Mouse (Mus musculus) hindbrain, embryonic 14.5 days (tissue): ENCODE data around the gene Utp11. TPM values are rescaled to one million over a fixed set of nuclear protein-coding genes. Genes with fewer than 3 reads are reported as not detected.
"Not testable (repeated sequence)": the region's sequence is repeated elsewhere in the genome, so short reads cannot be mapped to it uniquely, and the experiment has no call there.

Source experiments
- ATAC-seq: fragments of 200-750 bp; cut with Nextera tagmentation; 2 replicates; pipeline ENCODE4 v1.8.0; 2017; ENCODE audit warnings: moderate number of reproducible peaks, mild to moderate bottlenecking, moderate TSS enrichment, moderate library complexity; ENCODE audit not compliant: low FRiP score
- DNase-seq: peaks from one replicate; pipeline ENCODE4 v3.0.0-alpha.2; 2015; ENCODE audit warnings: low spot score
- H3K27ac ChIP-seq: fragments of 300-500 bp; sonication (generic); 2 replicates; pipeline ENCODE4 v1.5.1; 2014; ENCODE audit warnings: mild to moderate bottlenecking, moderate library complexity
- H3K27me3 ChIP-seq: fragments of 300-500 bp; sonication (generic); 2 replicates; pipeline ENCODE4 v1.6.1; 2014; ENCODE audit warnings: mild to moderate bottlenecking, low read length, mixed read lengths; ENCODE audit not compliant: control insufficient read depth, insufficient read depth
- H3K36me3 ChIP-seq: fragments of 300-500 bp; sonication (generic); replicated peaks from 2 replicates; pipeline ENCODE4 v1.6.1; 2014; ENCODE audit not compliant: control insufficient read depth, insufficient read depth
- H3K4me1 ChIP-seq: fragments of 300-500 bp; sonication (generic); replicated peaks from 2 replicates; pipeline ENCODE4 v1.6.1; 2014; ENCODE audit warnings: antibody characterized with exemption, low read length, mixed read lengths; ENCODE audit not compliant: control insufficient read depth, insufficient read depth
- H3K4me2 ChIP-seq: fragments of 300-500 bp; sonication (generic); replicated peaks from 2 replicates; pipeline ENCODE4 v1.6.1; 2014; ENCODE audit warnings: mild to moderate bottlenecking, moderate library complexity
- H3K4me3 ChIP-seq: fragments of 300-500 bp; sonication (generic); replicated peaks from 2 replicates; pipeline ENCODE4 v1.5.1; 2014; ENCODE audit warnings: mild to moderate bottlenecking, low read length
- H3K9ac ChIP-seq: fragments of 300-500 bp; sonication (generic); 2 replicates; pipeline ENCODE4 v1.6.1; 2014
- H3K9me3 ChIP-seq: fragments of 300-500 bp; sonication (generic); 2 replicates; pipeline ENCODE4 v1.6.1; 2016; ENCODE audit warnings: low read length; ENCODE audit not compliant: control insufficient read depth
- WGBS: fragments of 180-500 bp; shearing (Covaris S2); extraction: QIAGEN DNeasy Blood & Tissue Kit; methylation state at CpG from one replicate; pipeline ENCODE4 v1.1.7; 2014; 5-methylcytosine and 5-hydroxymethylcytosine counted together
- polyA plus RNA-seq: library from polyadenylated mRNA; unstranded; fragments of >200 nt; fragmentation: Nextera tagmentation; extraction: Ambion mirVana; gene quantifications from 2 replicates; pipeline ENCODE4 v1.2.1, GENCODE M21; 2014

Gene Utp11
- polyA plus RNA-seq, 1 experiment from 2014 or later: 33.5 TPM

DNA sequence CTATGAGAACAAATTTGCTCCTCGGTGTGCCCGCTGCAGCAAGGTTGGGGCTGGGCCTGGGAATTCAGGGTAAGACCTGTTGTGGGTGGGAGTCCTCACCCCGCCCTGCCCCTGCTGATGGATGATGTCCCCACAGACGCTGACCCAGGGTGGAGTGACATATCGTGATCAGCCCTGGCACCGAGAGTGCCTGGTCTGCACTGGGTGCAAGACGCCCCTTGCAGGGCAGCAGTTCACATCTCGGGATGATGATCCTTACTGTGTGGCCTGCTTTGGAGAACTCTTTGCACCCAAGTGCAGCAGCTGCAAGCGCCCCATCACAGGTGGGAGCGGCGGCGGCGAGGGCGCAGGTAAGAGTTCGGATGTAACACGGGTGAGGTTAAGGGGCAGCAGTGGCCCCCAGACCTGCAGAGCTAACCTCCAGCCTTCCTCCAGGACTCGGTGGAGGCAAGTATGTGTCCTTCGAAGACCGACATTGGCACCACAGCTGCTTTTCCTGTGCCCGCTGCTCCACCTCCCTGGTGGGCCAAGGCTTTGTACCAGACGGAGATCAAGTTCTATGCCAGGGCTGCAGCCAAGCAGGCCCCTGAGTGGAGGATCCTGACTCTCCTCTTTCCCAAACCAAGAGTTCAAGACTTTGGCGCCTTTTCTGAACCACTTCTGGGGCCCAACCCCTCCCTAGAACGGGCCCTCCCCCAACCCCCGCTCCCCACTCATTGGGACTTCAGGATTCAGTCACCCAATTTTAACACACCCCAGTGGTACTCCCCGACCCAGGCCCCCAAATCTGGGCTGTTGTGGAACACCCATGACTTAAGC lies 14.2 kb upstream of the Utp11 start:
- H3K9me3 ChIP-seq, H3K4me2 ChIP-seq, H3K9ac ChIP-seq, DNase-seq, H3K27ac ChIP-seq, H3K36me3 ChIP-seq, ATAC-seq, H3K4me3 ChIP-seq: not testable (repeated sequence)
- 90% methylated on average over 25 of the region's 25 CpGs for WGBS
- H3K4me1 ChIP-seq: peaks cover 20% of the 10 kb centered on the region
- peaks cover 22% of the 10 kb centered on the region for H3K27me3 ChIP-seq

DNA sequence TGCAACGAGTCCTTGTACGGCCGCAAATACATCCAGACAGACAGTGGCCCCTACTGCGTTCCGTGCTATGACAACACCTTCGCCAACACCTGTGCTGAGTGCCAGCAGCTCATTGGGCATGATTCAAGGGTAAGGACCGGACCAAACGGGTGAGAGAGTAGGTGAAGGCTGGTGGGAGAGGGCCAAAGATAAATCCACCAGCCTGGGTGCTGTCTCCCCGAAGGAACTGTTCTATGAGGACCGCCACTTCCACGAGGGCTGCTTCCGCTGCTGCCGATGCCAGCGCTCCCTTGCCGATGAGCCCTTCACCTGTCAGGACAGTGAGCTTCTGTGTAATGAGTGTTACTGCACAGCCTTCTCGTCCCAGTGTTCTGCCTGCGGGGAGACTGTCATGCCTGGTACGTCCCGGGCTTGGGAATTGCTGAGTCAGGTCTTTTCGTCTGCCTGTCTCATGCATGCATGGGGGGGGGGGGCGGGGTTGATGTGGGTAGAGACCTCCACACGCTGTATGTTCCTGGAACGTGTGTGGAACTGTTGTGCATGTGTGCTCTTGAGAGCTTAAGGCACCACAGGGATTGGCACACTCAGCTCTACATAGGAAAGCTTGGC lies 12.4 kb upstream of the Utp11 start:
- H3K4me3 ChIP-seq: no peak overlapping the region
- peaks cover 32% of the 10 kb centered on the region for H3K27me3 ChIP-seq
- ATAC-seq (no peak), DNase-seq (no peak)
- H3K36me3 ChIP-seq: no peaks in the 10 kb centered on the region
- H3K9me3 ChIP-seq: no peaks in the 10 kb centered on the region
- 85% methylated on average over 23 of the region's 23 CpGs for WGBS
- H3K9ac ChIP-seq: no peak overlapping the region
- no peak overlapping the region for H3K4me2 ChIP-seq
- no peak overlapping the region for H3K27ac ChIP-seq
- peaks cover 20% of the 10 kb centered on the region for H3K4me1 ChIP-seq

DNA sequence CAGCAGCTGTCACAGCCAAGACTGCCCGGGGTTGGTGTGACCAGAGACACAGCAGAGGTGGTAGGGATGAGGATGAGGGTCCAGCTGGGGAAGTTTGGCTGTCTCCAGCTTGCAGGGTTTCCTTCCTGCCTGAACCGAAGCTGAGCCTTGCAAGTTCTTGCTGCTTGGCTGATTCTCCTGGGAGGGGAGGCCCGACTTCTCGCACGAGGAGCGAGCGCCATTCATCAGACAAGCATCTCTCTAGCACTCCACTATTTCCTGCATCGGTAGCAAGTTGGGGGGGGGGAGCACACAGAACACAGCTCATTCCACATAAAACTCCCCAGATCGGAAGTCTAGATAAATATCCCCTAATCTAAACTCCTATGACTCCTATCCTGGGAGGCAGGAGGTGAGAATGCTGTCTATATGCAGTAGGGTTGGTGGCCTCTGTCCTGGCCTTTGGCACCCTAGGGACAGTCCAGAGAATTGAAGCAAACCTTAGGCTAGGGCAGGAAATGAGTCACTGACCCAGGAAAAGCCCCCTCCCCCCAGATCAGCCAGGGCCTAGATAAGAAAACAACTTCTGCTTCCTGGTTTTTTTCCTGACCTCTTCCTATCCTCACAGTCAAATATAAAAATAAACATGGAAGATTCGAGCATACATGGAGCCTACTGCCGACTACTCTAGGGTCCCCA lies 11.5 kb upstream of the Utp11 start:
- no peak for ATAC-seq
- H3K4me1 ChIP-seq: peaks cover 19% of the 10 kb centered on the region
- WGBS: 18% methylated on average over 11 of the region's 11 CpGs
- 0 out of 2 replicates have a peak overlapping the region, but pooled peaks have one; percentile 10 for H3K9ac ChIP-seq
- DNase-seq: no peak
- H3K9me3 ChIP-seq: no peaks in the 10 kb centered on the region
- peak overlapping the region; percentile 52; the same call in 1 of the 2 replicates for H3K27ac ChIP-seq
- peaks cover 29% of the 10 kb centered on the region for H3K27me3 ChIP-seq
- H3K36me3 ChIP-seq: no peaks in the 10 kb centered on the region
- no peak overlapping the region for H3K4me3 ChIP-seq
- peak overlapping the region; percentile 6; the same call in 1 of the 2 replicates for H3K4me2 ChIP-seq

DNA sequence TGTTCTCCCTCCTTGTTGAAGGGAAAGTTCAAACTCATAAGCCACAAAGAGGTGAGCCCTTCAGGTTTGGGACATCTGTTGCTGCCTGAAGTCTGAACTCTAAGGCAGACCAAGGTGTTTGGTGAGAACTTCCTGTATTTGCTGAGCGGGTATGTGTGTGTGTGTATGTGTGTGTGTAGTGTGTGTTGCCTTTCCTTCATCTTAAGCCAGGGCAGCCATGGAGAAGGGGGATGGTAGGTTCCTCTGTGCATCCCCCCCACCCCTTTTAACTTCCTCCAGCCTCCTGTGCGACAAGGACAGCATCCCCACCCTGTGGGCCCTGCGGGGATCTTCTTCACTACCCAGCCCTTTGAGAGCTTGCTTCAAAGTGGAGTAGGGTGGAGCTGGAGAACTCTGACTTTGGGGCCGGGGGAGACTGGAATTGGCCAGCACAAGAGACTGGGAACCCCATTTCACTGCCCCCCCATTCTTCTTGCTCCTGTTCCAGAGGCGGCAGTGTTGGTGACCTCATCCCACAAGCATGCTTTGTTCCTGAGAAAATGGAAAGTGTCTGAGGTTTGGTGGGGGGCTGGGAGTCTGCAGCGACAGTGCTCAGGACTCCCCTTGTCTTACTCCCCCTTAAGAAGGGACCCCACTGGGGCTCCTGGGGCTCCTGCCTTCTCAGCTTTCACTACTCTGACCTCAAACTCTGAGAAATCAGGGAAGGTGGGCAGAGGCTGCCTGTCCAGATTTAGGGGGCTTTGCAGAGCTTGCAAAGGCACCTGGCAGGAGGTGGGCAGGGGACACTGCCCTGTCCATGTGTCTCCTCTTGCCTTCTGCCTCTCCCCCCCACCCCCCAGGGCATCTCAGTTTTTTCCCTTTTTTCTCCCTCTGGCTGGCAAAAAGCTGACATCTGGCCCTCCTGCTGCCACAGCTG lies 10.7 kb upstream of the Utp11 start:
- Histone ChIP-seq H3K9me3 (no peaks in the 10 kb centered on the region), H3K27me3 (peaks cover 28% of the 10 kb centered on the region), H3K4me2 (peak overlapping the region; percentile 6; the same call in 1 of the 2 replicates), H3K27ac (peak overlapping the region; percentile 52), H3K4me3 (no peak overlapping the region), H3K4me1 (peaks cover 19% of the 10 kb centered on the region), H3K9ac (0 out of 2 replicates have a peak overlapping the region, but pooled peaks have one; percentile 10), H3K36me3 (no peaks in the 10 kb centered on the region)
- no peak for ATAC-seq
- DNase-seq: no peak
- 8% methylated on average over 6 of the region's 6 CpGs for WGBS

DNA sequence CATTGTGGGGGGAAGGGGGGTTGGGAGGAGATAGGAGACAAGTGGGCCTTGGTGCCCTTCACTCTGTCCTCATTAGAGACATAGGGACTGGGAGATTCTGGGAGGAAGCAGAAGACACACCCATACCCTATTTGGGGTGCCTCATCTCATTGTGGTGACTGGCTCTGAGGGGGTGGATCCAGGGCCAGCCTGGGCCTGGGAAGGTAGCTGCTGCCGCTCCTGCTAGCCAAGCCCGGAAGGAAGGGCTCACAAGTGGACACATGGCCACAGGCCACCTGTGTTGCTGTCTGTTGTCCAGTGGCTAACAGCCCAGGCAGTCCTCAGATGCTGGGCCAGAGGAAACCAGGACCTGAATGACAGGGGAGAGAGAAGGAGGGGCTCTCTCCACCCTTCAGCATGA lies 10.0 kb upstream of the Utp11 start:
- Histone ChIP-seq H3K9ac (no peak overlapping the region), H3K4me1 (peaks cover 13% of the 10 kb centered on the region), H3K27me3 (peaks cover 28% of the 10 kb centered on the region), H3K36me3 (no peaks in the 10 kb centered on the region), H3K4me2 (no peak overlapping the region), H3K9me3 (no peaks in the 10 kb centered on the region), H3K4me3 (no peak overlapping the region), H3K27ac (no peak overlapping the region)
- DNase-seq (no peak), ATAC-seq (no peak)
- 31% methylated on average over 2 of the region's 2 CpGs for WGBS

DNA sequence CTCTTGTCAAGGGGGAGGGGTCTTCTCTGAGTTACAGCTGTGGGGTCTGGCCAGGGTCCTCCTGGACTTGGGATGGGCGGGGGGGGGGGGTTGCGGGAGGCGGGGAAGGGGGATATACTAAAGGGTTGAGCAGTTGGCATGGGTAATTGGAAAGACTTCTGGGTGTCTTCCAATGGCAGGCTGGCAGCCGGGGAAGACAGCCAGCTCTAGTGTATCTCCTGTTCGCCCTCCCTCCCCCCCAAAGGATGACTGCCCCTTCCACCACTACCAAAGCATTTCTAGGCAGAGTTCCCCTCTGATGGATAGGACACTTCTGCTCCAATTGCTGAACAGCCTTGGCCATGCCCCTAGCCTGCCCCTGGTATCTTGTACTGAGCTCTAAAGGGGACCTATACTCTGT lies 8.5 kb upstream of the Utp11 start:
- no peak overlapping the region for H3K27ac ChIP-seq
- H3K9ac ChIP-seq: no peak overlapping the region
- DNase-seq (no peak), ATAC-seq (no peak)
- H3K27me3 ChIP-seq: peaks cover 28% of the 10 kb centered on the region
- peaks cover 13% of the 10 kb centered on the region for H3K4me1 ChIP-seq
- H3K9me3 ChIP-seq: no peaks in the 10 kb centered on the region
- WGBS: 39% methylated on average over 2 of the region's 5 CpGs
- peak overlapping the region; percentile 88 for H3K4me2 ChIP-seq
- no peaks in the 10 kb centered on the region for H3K36me3 ChIP-seq
- H3K4me3 ChIP-seq: peak overlapping the region; percentile 49

DNA sequence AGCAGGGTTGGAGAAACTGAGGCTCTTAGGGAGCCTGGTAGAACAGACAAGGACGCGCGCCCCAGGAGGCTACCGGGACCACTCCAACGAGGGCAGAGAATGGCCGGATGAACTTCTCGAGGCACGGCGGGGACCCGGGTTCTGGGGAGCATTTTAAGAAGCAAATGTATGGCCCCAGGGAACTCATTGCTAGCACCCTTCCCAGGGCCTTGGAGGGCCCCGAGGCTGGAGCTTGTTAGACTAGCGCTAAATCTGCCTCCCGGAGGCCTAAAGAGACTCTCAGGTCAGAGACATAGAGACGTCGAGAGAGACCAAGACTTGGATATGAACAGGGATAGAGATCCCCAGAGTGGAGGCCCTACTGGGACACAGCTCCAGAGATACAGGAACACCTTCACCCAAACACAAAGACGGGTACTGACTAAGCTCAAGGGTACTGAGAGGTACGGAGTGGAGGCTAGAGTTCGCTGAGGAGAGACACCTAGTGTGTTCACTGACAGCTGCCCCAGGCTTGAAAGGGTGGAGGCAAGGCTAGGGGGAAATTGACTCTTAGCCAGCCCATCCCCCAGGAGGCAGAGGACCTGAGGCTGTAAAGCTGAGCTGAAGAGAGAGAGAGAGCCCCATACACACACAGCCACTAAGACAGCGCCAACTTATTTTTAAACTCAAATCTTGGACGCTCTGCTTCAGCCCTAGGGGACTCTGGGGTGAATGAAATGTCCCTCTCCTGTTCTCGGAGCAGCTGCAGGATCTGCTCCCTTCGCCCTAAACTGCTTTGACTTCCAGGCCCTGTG lies 7.8 kb upstream of the Utp11 start:
- H3K36me3 ChIP-seq: no peaks in the 10 kb centered on the region
- ATAC-seq: no peak
- H3K4me1 ChIP-seq: peaks cover 13% of the 10 kb centered on the region
- peak overlapping the region; percentile 88 for H3K4me2 ChIP-seq
- no peak for DNase-seq
- H3K27ac ChIP-seq: no peak overlapping the region
- peaks cover 29% of the 10 kb centered on the region for H3K27me3 ChIP-seq
- 4% methylated on average over 22 of the region's 22 CpGs for WGBS
- no peaks in the 10 kb centered on the region for H3K9me3 ChIP-seq
- peak overlapping the region; percentile 65 for H3K9ac ChIP-seq
- peak overlapping the region; percentile 49 for H3K4me3 ChIP-seq

DNA sequence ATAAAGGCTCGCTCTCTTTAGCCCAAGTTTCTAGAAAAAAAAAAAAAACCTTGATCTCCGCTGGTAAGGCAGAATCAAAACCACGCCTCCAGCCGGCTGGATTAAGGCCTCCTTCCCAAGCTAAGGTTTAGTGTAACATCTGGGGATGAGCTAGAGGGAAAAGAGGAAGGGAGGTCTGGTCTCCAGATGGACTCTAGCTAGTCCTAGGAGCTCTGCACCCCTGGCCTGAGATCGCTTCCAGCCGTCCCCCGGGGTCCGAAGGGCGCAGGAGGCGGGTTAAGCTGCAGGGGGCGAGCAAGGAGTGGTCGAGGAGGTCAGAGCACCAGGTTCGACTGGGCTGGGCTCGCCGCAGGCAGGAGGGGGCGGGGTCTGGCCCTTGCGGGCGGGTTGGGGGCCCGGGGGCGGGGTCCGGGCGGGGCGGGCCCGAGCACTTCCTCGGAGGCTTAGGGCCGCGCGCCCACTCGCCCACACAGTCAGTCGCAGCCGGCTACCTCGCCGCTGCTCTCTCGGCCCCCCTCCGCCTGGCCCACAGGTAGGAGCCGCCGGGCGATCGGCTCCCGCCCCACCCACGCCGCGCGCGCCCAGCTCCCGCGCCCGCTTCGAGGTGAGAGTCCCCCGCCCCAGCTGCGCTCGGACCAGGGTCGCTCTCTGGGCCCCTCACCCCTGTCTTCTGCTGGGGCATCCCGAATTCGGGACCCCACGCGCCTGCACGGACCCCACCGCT lies 7.0 kb upstream of the Utp11 start, which contains the start of gene Fhl3:
TSS of gene Fhl3 (plus strand) at position 454 of the 724 bp plus-strand sequence.
- Histone ChIP-seq H3K4me2 (peak within 1 kb of the TSS; percentile 88), H3K27me3 (peaks cover 33% of the 10 kb centered on the region), H3K4me3 (peak within 1 kb of the TSS; percentile 49), H3K27ac (no peak within 1 kb of the TSS), H3K4me1 (peaks cover 13% of the 10 kb centered on the region), H3K36me3 (no peaks in the 10 kb centered on the region), H3K9me3 (no peaks in the 10 kb centered on the region), H3K9ac (peak within 1 kb of the TSS; percentile 65)
- DNase-seq (no peak), ATAC-seq (peak; percentile 38)
- WGBS: under 1% methylated on average over 51 of the region's 59 CpGs
